Mouse (Mus musculus) heart, postnatal 14 days (tissue): ENCODE data around the gene Sost. TPM values are rescaled to one million over a fixed set of nuclear protein-coding genes. Genes with fewer than 3 reads are reported as not detected.
A peak's percentile ranks its signal among the peaks of the same experiment; 100 is the strongest.
"Not testable (repeated sequence)": the region's sequence is repeated elsewhere in the genome, so short reads cannot be mapped to it uniquely, and the experiment has no call there.

ENCODE experiments used
- DNase-seq, 2 experiments: peaks; one replicate each; pipeline ENCODE4 v3.0.0; 2021 to 2022
- intact Hi-C: fragments of 180-260 bp; cut with DNase I; formaldehyde crosslinking; loops from one replicate; pipeline ENCODE4 v1.15.1; 2025
- long read RNA-seq, 2 experiments: library from polyadenylated mRNA; stranded (forward); transcript quantifications; one replicate each; pipeline ENCODE4 v2.0.0; 2021
- total RNA-seq, 2 experiments: library from RNA; stranded (reverse); gene quantifications; 2 replicates each; pipeline ENCODE4 v1.2.3; 2021

Gene Sost
- 1 to 10 TPM in 1 of 2 experiments, under 1 TPM in 1; 0.68 to 1.3 TPM for total RNA-seq
- long read RNA-seq, experiment 1 = 0 reads
- long read RNA-seq, experiment 2 = 0 reads

- no peak for DNase-seq
Observed at GRCm38 (mm10) chr11:101966965-101967614, at the start of gene Sost. Sost (minus strand) TSS chr11:101967015.

GRCm38 (mm10) chr11:102016136-102016535 lies 49.3 kb upstream of the Sost start:
- DNase-seq = peak; percentile 31 to 62
- intact Hi-C loops = no loop called here

More at GRCm38 (mm10) chr11:101966965-101967614, at the start of gene Sost:
- intact Hi-C loops = loop anchor here (5.0 kb wide), 1 partner anchor 155 kb away; no protein-coding TSS in a partner anchor

- no peak for DNase-seq
- intact Hi-C loops = no loop called here
Observed at GRCm38 (mm10) chr11:102015472-102015871, 48.7 kb upstream of the Sost start.

- intact Hi-C loops = no loop called here
- no peak for DNase-seq
Observed at GRCm38 (mm10) chr11:102013201-102013600, 46.4 kb upstream of the Sost start.

GRCm38 (mm10) chr11:102011510-102011909 lies 44.7 kb upstream of the Sost start:
- DNase-seq = no peak
- intact Hi-C loops = loop anchor here (2.0 kb wide), 1 partner anchor 15 kb away; no protein-coding TSS in a partner anchor

- DNase-seq = no peak
- intact Hi-C loops = loop anchor here (2.0 kb wide), 1 partner anchor 17 kb away; no protein-coding TSS in a partner anchor
Observed at GRCm38 (mm10) chr11:102010140-102010539, 43.3 kb upstream of the Sost start.

- intact Hi-C loops = loop anchor here (2.0 kb wide), 1 partner anchor 22 kb away; the partner anchor contains the start of gene Dusp3
- no peak for DNase-seq
Observed at GRCm38 (mm10) chr11:102008954-102009637, 42.3 kb upstream of the Sost start.

- DNase-seq = no peak
Observed at GRCm38 (mm10) chr11:102008372-102008771, 41.6 kb upstream of the Sost start.

GRCm38 (mm10) chr11:102006688-102007087 lies 39.9 kb upstream of the Sost start:
- intact Hi-C loops = no loop called here
- DNase-seq = no peak

More at GRCm38 (mm10) chr11:102008372-102008771, 41.6 kb upstream of the Sost start:
- intact Hi-C loops = loop anchor here (2.0 kb wide), 1 partner anchor 22 kb away; the partner anchor contains the start of gene Dusp3

- no peak for DNase-seq
- intact Hi-C loops = no loop called here
Observed at GRCm38 (mm10) chr11:102006271-102006670, 39.5 kb upstream of the Sost start.

GRCm38 (mm10) chr11:102004251-102004650 lies 37.4 kb upstream of the Sost start:
- DNase-seq = no peak
- intact Hi-C loops = no loop called here

GRCm38 (mm10) chr11:101999466-101999865 lies 32.7 kb upstream of the Sost start:
- intact Hi-C loops = no loop called here
- DNase-seq = no peak

- intact Hi-C loops = no loop called here
Observed at GRCm38 (mm10) chr11:101998258-101998657, 31.4 kb upstream of the Sost start.

GRCm38 (mm10) chr11:101995938-101996337 lies 29.1 kb upstream of the Sost start:
- no peak for DNase-seq
- intact Hi-C loops = no loop called here

More at GRCm38 (mm10) chr11:101998258-101998657, 31.4 kb upstream of the Sost start:
- peak; percentile 27 to 50 for DNase-seq

GRCm38 (mm10) chr11:101994100-101994499 lies 27.3 kb upstream of the Sost start:
- DNase-seq = no peak
- intact Hi-C loops = no loop called here

GRCm38 (mm10) chr11:101992411-101992810 lies 25.6 kb upstream of the Sost start:
- no peak for DNase-seq
- intact Hi-C loops = no loop called here

- intact Hi-C loops = no loop called here
- no peak for DNase-seq
Observed at GRCm38 (mm10) chr11:101991813-101992212, 25.0 kb upstream of the Sost start.

GRCm38 (mm10) chr11:101990244-101990643 lies 23.4 kb upstream of the Sost start:
- intact Hi-C loops = no loop called here

GRCm38 (mm10) chr11:101986913-101987312 lies 20.1 kb upstream of the Sost start, which contains the start of gene Dusp3:
Dusp3 (minus strand) TSS chr11:101987013.
- no peak for DNase-seq

More at GRCm38 (mm10) chr11:101990244-101990643, 23.4 kb upstream of the Sost start:
- DNase-seq = no peak

GRCm38 (mm10) chr11:101985990-101986389 lies 19.2 kb upstream of the Sost start:
- peak; percentile 87 to 92 for DNase-seq
- intact Hi-C loops = loop anchor here (1.0 to 5.0 kb wide), 4 partner anchors 23 to 151 kb away; no protein-coding TSS in a partner anchor

More at GRCm38 (mm10) chr11:101986913-101987312, 20.1 kb upstream of the Sost start, which contains the start of gene Dusp3:
- intact Hi-C loops = loop anchor here (1.0 to 5.0 kb wide), 4 partner anchors 22 to 150 kb away; no protein-coding TSS in a partner anchor

GRCm38 (mm10) chr11:101985450-101985849 lies 18.6 kb upstream of the Sost start:
- DNase-seq = not testable (repeated sequence)
- intact Hi-C loops = loop anchor here (5.0 kb wide), 1 partner anchor 152 kb away; no protein-coding TSS in a partner anchor
